Mouse (Mus musculus): Measurements from ENCODE around the gene Adipoq. TPM values are rescaled to one million over a fixed set of nuclear protein-coding genes. Genes with fewer than 3 reads are reported as not detected.

The Adipoq gene
- polyA plus RNA-seq, 1 experiment from 2014 or later: not detected

DNA sequence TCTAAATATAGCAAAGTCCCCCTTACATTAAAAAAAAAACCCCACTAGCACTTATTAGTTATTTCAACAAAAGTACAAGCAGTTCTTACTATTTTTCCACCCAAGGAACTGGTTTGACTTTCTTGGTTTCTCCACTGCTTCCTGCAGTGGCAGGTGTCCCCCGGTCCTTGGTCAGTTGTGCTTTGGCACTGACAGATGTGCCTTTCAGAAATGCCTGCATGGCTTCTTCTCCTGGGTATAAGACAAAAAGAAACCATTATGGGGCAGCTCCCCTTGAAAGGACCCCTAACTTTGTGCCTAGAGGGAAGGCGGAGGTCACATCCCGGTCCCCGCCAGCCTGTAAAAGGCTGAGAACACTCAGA, 19.0 kb upstream of the Adipoq start:
- Histone ChIP-seq H3K27me3 (replicated peaks; ENCODE audit: control insufficient read depth, insufficient read depth, low read length) (no peaks in the 10 kb centered on the region), H3K36me3 (ENCODE audit: control insufficient read depth, insufficient read depth, low read length) (peaks cover 17% of the 10 kb centered on the region), H3K9me3 (ENCODE audit: control insufficient read depth, low read length) (no peaks in the 10 kb centered on the region), H3K4me3 (ENCODE audit: low read depth, low read length) (peak overlapping the region; percentile 81), H3K4me1 (replicated peaks; ENCODE audit: control insufficient read depth, insufficient read depth, low read length) (peaks cover 10% of the 10 kb centered on the region), H3K9ac (ENCODE audit: low read length) (peak overlapping the region; percentile 95), H3K27ac (ENCODE audit: low read depth) (peak overlapping the region; percentile 98), H3K4me2 (ENCODE audit: low read length) (peak overlapping the region; percentile 96)
- DNase-seq (ENCODE audit: low spot score) (no peak), ATAC-seq (replicated peaks; ENCODE audit: low FRiP score, low TSS enrichment, low read depth) (no peak; the same call in 1 of the 2 replicates)
- 0% methylated on average over 4 of the region's 4 CpGs for WGBS

DNA sequence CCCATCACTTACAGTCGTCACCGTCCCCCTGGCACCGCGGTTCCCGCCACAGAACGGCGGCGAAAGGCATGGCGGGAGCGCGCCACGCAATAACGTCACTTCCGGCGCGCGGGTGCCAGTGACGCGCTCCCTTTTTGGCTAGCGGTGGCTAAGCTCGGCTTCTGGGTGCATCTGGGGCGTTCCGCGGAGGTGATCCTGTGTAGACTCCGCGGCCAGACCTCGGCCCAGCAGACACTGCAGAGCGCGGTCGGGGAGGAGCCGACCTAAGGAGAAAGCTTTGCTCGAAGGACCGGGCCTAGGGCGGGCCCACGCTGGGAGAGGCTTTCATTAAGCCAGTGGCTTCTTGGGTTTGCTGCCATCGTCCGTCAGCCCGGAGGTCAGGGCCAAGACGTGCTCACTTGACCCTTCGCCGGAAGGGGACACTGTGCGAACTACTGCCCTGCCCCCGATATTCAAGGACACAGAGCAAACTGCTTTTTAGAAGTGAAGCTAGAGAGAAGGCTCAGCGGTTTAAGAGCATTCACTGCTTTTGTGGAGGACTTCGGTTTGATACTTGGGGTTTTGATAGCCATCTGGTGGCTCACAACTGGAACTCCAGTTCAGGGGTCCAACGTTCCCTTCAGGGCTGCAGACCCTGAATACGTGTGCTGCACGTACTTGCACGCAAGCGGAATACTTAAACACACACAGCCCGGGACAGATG, 18.5 kb upstream of the Adipoq start, which contains the start of gene Rfc4:
TSS of gene Rfc4 (minus strand) at position 65 of the 703 bp plus-strand sequence.
- WGBS: under 1% methylated on average over 51 of the region's 51 CpGs
- DNase-seq (ENCODE audit: low spot score): peak; percentile 96
- H3K4me1 ChIP-seq (replicated peaks; ENCODE audit: control insufficient read depth, insufficient read depth, low read length): peaks cover 10% of the 10 kb centered on the region
- peak within 1 kb of the TSS; percentile 96 for H3K4me2 ChIP-seq (ENCODE audit: low read length)
- H3K9ac ChIP-seq (ENCODE audit: low read length): peak within 1 kb of the TSS; percentile 95
- H3K27ac ChIP-seq (ENCODE audit: low read depth): peak within 1 kb of the TSS; percentile 98
- no peaks in the 10 kb centered on the region for H3K9me3 ChIP-seq (ENCODE audit: control insufficient read depth, low read length)
- peak within 1 kb of the TSS; percentile 81 for H3K4me3 ChIP-seq (ENCODE audit: low read depth, low read length)
- ATAC-seq (replicated peaks; ENCODE audit: low FRiP score, low TSS enrichment, low read depth): peak; percentile 91
- no peaks in the 10 kb centered on the region for H3K27me3 ChIP-seq (replicated peaks; ENCODE audit: control insufficient read depth, insufficient read depth, low read length)
- H3K36me3 ChIP-seq (ENCODE audit: control insufficient read depth, insufficient read depth, low read length): peaks cover 13% of the 10 kb centered on the region

DNA sequence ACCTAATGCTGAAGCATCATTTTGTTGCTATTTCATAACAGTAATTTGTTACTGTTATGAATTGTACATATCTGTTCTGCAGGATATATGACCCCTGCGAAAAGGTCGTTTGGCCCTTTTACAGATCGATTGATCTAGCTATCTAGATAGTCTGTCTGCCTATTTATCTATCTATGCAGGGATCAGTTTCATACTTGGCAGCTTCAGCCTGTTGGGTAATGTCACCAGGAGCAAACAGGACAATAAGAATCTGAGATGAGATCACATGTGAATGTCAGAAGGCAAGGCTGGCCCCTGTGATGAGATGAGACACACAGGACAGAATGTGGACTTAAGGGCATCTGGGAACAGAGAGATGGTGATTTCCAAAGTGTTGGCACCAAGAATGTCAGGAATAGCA, 16.0 kb upstream of the Adipoq start:
- Histone ChIP-seq H3K4me3 (ENCODE audit: low read depth, low read length) (no peak overlapping the region), H3K27ac (ENCODE audit: low read depth) (no peak overlapping the region), H3K27me3 (replicated peaks; ENCODE audit: control insufficient read depth, insufficient read depth, low read length) (no peaks in the 10 kb centered on the region), H3K36me3 (ENCODE audit: control insufficient read depth, insufficient read depth, low read length) (no peaks in the 10 kb centered on the region), H3K9me3 (ENCODE audit: control insufficient read depth, low read length) (no peaks in the 10 kb centered on the region), H3K9ac (ENCODE audit: low read length) (no peak overlapping the region), H3K4me2 (ENCODE audit: low read length) (no peak overlapping the region), H3K4me1 (replicated peaks; ENCODE audit: control insufficient read depth, insufficient read depth, low read length) (peaks cover 10% of the 10 kb centered on the region)
- DNase-seq (ENCODE audit: low spot score) (no peak), ATAC-seq (replicated peaks; ENCODE audit: low FRiP score, low TSS enrichment, low read depth) (no peak)
- WGBS: 86% methylated on average over 3 of the region's 3 CpGs

DNA sequence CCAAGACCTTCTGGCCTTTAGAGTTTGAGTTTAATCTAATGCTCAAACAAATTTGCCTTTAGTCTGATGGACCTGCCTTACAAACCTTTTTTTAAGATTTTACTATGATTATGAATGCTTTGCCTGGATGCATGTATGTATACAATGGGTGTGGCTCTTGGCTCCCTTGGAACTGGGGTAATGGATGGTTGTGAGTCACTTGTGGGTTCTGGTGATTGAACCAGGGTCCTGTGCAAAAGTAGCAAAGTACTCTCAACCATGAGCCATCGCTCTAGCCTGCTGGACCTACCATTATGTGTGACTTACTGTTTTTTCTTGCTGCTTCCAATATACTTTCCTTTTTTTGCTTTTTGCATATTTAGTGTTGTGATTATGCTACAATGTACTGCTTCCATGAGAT, 14.0 kb upstream of the Adipoq start:
- H3K4me1 ChIP-seq (replicated peaks; ENCODE audit: control insufficient read depth, insufficient read depth, low read length): peaks cover 4% of the 10 kb centered on the region
- H3K27me3 ChIP-seq (replicated peaks; ENCODE audit: control insufficient read depth, insufficient read depth, low read length): no peaks in the 10 kb centered on the region
- ATAC-seq (replicated peaks; ENCODE audit: low FRiP score, low TSS enrichment, low read depth) (no peak), DNase-seq (ENCODE audit: low spot score) (no peak)
- no peak overlapping the region for H3K27ac ChIP-seq (ENCODE audit: low read depth)
- H3K4me2 ChIP-seq (ENCODE audit: low read length): no peak overlapping the region
- H3K9ac ChIP-seq (ENCODE audit: low read length): no peak overlapping the region
- H3K9me3 ChIP-seq (ENCODE audit: control insufficient read depth, low read length): no peaks in the 10 kb centered on the region
- no peaks in the 10 kb centered on the region for H3K36me3 ChIP-seq (ENCODE audit: control insufficient read depth, insufficient read depth, low read length)
- H3K4me3 ChIP-seq (ENCODE audit: low read depth, low read length): no peak overlapping the region
- 90% methylated on average over 1 of the region's 1 CpGs for WGBS

DNA sequence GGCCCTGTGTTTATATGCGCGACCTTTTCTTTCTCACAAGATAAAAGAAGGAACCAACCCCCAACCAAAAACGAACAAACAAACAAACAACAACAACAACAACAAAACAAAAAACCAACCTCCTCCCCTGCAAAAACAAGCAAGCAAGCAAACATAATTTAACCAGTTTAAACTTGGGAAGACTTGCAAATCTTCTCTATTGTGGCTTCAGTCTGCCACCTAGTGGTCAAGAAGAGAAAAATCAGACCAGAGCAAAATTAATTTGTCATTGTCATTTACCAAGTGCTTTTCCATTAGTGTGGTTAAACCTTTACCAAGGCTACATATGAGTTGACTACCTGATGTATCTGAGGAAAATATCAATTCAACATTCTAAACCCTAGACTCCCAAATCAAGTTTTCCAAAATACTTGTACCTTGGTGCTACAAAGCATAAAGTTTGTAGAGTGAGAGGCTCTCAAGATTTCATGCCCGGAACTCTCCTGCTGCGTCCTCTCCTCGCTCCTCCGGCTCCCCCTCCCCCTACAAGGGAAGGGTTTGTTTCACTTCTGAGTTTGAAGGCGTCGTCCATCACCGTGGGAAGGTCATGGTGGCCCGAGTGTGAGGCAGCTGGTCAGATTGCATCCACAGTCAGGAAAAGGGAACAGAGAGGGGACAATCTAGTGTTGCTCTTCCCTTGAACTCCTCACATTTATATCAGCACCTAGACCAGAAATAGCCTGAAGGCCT, 10.8 kb upstream of the Adipoq start:
- 19% methylated on average over 11 of the region's 11 CpGs for WGBS
- Histone ChIP-seq H3K4me1 (replicated peaks; ENCODE audit: control insufficient read depth, insufficient read depth, low read length) (no peaks in the 10 kb centered on the region), H3K27me3 (replicated peaks; ENCODE audit: control insufficient read depth, insufficient read depth, low read length) (no peaks in the 10 kb centered on the region), H3K4me3 (ENCODE audit: low read depth, low read length) (no peak overlapping the region), H3K9ac (ENCODE audit: low read length) (no peak overlapping the region), H3K27ac (ENCODE audit: low read depth) (no peak overlapping the region), H3K4me2 (ENCODE audit: low read length) (no peak overlapping the region), H3K36me3 (ENCODE audit: control insufficient read depth, insufficient read depth, low read length) (no peaks in the 10 kb centered on the region), H3K9me3 (ENCODE audit: control insufficient read depth, low read length) (no peaks in the 10 kb centered on the region)
- ATAC-seq (replicated peaks; ENCODE audit: low FRiP score, low TSS enrichment, low read depth): no peak
- DNase-seq (ENCODE audit: low spot score): no peak

DNA sequence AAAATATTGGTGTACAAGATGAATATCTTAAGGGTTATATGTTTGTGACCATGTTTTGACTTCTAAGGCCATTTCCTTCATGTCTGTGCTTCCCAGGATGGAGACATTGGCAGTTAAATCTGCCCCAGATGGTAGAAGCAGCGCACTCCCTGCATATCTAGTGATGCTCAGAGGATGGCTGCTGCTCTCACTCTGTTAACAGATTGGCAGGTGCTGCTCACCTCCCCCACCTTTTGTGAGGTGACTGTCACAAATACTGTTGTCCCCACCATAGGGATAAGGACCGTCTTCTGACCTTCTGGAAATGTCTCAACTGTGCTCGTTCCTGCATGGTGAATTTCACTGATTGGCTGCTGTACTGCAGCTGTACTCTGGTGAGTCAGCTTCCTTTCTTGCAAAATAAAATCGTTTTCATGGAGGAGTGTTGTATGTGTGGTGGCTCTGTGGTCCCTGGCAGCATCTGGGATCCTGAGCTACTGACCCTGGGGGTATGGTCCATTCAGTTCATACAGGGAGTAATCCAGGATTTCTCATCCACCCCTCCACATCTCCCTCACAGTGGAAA, 9.8 kb upstream of the Adipoq start:
- H3K4me2 ChIP-seq (ENCODE audit: low read length): no peak overlapping the region
- H3K27me3 ChIP-seq (replicated peaks; ENCODE audit: control insufficient read depth, insufficient read depth, low read length): no peaks in the 10 kb centered on the region
- no peaks in the 10 kb centered on the region for H3K9me3 ChIP-seq (ENCODE audit: control insufficient read depth, low read length)
- WGBS: 61% methylated on average over 4 of the region's 4 CpGs
- ATAC-seq (replicated peaks; ENCODE audit: low FRiP score, low TSS enrichment, low read depth) (no peak), DNase-seq (ENCODE audit: low spot score) (no peak)
- no peaks in the 10 kb centered on the region for H3K36me3 ChIP-seq (ENCODE audit: control insufficient read depth, insufficient read depth, low read length)
- H3K4me3 ChIP-seq (ENCODE audit: low read depth, low read length): no peak overlapping the region
- no peak overlapping the region for H3K9ac ChIP-seq (ENCODE audit: low read length)
- no peak overlapping the region for H3K27ac ChIP-seq (ENCODE audit: low read depth)
- H3K4me1 ChIP-seq (replicated peaks; ENCODE audit: control insufficient read depth, insufficient read depth, low read length): no peaks in the 10 kb centered on the region

DNA sequence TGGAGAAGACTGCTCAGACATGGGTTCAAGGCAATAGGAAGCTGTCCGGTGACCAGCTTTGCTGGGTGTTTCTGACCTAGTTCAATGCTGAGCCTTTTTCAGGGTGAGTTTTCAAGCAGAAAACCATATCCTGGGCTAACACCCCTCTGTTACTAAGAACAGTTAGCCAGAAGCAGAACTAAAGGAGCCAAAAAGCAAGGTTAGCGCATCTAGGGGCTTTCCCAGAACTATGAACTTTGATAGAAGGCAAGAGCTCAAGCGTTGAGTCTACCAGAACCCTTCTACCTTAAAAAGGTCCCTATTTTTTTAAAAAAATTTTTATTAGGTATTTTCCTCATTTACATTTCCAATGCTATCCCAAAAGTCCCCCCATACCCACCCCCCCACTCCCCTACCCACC, 5.4 kb upstream of the Adipoq start:
- Histone ChIP-seq H3K27ac (ENCODE audit: low read depth) (no peak overlapping the region), H3K4me1 (replicated peaks; ENCODE audit: control insufficient read depth, insufficient read depth, low read length) (no peaks in the 10 kb centered on the region), H3K4me2 (ENCODE audit: low read length) (no peak overlapping the region), H3K36me3 (ENCODE audit: control insufficient read depth, insufficient read depth, low read length) (no peaks in the 10 kb centered on the region), H3K27me3 (replicated peaks; ENCODE audit: control insufficient read depth, insufficient read depth, low read length) (no peaks in the 10 kb centered on the region), H3K9ac (ENCODE audit: low read length) (no peak overlapping the region), H3K9me3 (ENCODE audit: control insufficient read depth, low read length) (no peaks in the 10 kb centered on the region), H3K4me3 (ENCODE audit: low read depth, low read length) (no peak overlapping the region)
- no peak for DNase-seq (ENCODE audit: low spot score)
- WGBS: 98% methylated on average over 3 of the region's 3 CpGs
- no peak for ATAC-seq (replicated peaks; ENCODE audit: low FRiP score, low TSS enrichment, low read depth)

DNA sequence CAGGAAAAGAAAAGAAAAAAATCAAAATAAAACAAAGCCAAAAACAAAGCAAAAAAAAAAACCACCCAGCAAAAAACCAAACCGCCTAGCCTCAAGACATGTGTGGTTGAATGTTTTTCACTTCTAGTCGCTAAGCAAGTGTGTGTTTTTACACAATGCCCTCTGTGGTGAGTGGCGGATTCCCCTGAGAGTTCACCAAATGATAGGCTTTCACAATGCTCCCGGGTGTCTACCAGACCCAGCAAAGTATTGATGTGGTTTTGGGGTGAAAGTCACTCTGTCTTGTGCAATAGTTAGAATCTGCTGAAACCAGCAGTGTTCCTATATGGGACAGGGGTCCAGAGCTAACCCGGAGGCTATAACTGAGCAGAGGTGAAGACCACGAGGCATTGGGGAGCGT, 2.0 kb upstream of the Adipoq start:
- Histone ChIP-seq H3K4me1 (replicated peaks; ENCODE audit: control insufficient read depth, insufficient read depth, low read length) (no peaks in the 10 kb centered on the region), H3K4me2 (ENCODE audit: low read length) (no peak overlapping the region), H3K9me3 (ENCODE audit: control insufficient read depth, low read length) (no peaks in the 10 kb centered on the region), H3K9ac (ENCODE audit: low read length) (no peak overlapping the region), H3K27me3 (replicated peaks; ENCODE audit: control insufficient read depth, insufficient read depth, low read length) (no peaks in the 10 kb centered on the region), H3K36me3 (ENCODE audit: control insufficient read depth, insufficient read depth, low read length) (no peaks in the 10 kb centered on the region), H3K4me3 (ENCODE audit: low read depth, low read length) (no peak overlapping the region), H3K27ac (ENCODE audit: low read depth) (no peak overlapping the region)
- DNase-seq (ENCODE audit: low spot score) (no peak), ATAC-seq (replicated peaks; ENCODE audit: low FRiP score, low TSS enrichment, low read depth) (no peak)
- 85% methylated on average over 7 of the region's 7 CpGs for WGBS

Data from intestine, embryonic 14.5 days (tissue).